Mouse (Mus musculus): ENCODE measurements around the gene Vmn2r121.

Vmn2r121 gene

DNA sequence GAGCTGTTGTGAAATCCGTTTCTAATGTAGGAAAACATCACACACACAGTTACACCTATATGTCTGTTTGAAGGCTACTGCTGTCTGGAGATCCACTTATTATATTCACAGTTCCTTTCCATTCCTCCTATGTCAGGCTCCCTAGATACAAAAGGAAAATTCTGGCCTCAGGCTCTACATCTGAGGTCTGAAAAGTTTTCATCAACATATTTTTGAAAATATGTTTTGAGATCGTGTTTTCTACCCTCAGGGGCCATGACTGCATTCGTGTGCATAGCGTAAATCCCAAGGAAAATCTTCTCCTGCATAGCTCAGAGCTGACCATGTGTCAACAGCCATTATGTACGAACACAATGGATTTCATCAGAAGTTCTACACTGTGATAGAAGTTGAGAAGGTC is at the start of gene Vmn2r121:
Vmn2r121 (minus strand) TSS at position 101 of the 400 bp plus-strand sequence.
- DNase-seq (ENCODE audit: low spot score): no peak
